Mouse (Mus musculus) frontal cortex, postnatal 14 days (tissue): ENCODE data around the gene Marveld3.

Experiments used
- DNase-seq, 2 experiments: peaks; one replicate each; pipeline ENCODE4 v3.0.0; 2022; ENCODE audit warnings: low spot score in 2 of 2

The Marveld3 gene

DNA sequence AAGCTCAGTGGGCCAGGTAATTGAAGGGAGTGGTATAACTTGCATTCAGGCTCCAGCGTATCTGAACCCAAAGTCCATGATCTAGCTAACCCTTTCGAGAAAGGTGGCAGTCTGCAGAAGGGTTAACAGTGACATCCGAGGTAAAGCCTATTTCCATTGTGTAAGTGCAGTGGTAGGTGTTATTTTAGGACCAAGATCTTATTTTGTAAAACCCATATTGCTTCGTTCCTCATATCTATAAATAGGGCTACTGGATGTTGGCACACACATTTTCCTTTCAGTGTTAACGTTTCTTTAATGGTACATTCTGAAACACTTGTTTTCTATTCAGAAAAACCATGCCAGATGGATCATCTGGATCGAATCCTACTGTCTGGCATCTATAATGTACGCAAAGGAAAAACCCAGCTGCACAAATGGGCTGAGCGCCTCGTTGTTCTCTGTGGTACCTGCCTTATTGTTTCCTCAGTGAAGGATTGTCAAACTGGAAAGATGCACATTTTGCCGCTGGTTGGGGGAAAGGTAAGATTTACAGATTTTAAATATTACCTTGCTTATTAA is 58.0 kb downstream of the Marveld3 start:
- DNase-seq = no peak

DNA sequence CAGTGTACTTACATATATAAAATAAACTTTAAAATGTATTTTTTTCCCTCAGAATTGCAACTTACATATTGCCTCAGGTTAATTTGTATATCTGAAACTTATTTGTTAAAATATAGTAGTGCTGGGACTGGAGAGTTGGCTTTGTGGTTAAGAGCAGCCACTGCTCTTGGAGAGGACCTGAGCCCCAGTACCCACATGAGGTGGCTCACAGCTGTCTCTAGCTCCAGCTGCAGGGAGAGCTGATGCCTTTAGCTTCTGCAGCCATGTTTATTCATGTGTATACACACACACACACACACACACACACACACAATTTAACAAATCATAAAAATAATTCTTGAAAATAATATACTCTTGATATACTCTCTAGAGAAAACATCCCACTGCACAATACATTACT is 59.6 kb downstream of the Marveld3 start:
- no peak for DNase-seq
